Mouse (Mus musculus): ENCODE results near the gene Zbtb2. TPM values are rescaled to one million over a fixed set of nuclear protein-coding genes. Genes with fewer than 3 reads are reported as not detected.
A peak's percentile ranks its signal among the peaks of the same experiment; 100 is the strongest.

Zbtb2 gene
- total and polyA plus RNA-seq, 2 experiments from 2014 or later = 15.2 to 24.2 TPM

- no peak for TF ChIP-seq CTCF (IDR thresholded peaks at IDR 0.05; ENCODE audit: low read depth)
- WGBS = 53% methylated on average over 15 of the region's 15 CpGs
- no peaks in the 10 kb centered on the region for H3K27me3 ChIP-seq (ENCODE audit: insufficient read depth, low read length)
- H3K27ac ChIP-seq (ENCODE audit: low read depth, low read length) = no peak overlapping the region
- H3K9ac ChIP-seq = no peak overlapping the region
- no peaks in the 10 kb centered on the region for H3K36me3 ChIP-seq (ENCODE audit: insufficient read depth)
- H3K4me1 ChIP-seq (ENCODE audit: insufficient read depth) = no peaks in the 10 kb centered on the region
- ATAC-seq (no peak), DNase-seq (no peak)
- H3K9me3 ChIP-seq (ENCODE audit: low read length) = no peaks in the 10 kb centered on the region
- no peak overlapping the region for H3K4me2 ChIP-seq (ENCODE audit: low read depth)
- no peak overlapping the region for H3K4me3 ChIP-seq (ENCODE audit: low read depth, low read length)
These were observed 48.9 kb downstream of the Zbtb2 start for GRCm38 (mm10) chr10:4338863-4339461.

- peak overlapping the region; percentile 11; the same call in 1 of the 2 replicates for H3K9ac ChIP-seq
- WGBS = 10% methylated on average over 27 of the region's 27 CpGs
- peak; percentile 55; the same call in 1 of the 2 replicates for ATAC-seq
These were observed 53.7 kb downstream of the Zbtb2 start for GRCm38 (mm10) chr10:4334039-4334683.

GRCm38 (mm10) chr10:4333319-4333718 lies 54.6 kb downstream of the Zbtb2 start:
- no peaks in the 10 kb centered on the region for H3K9me3 ChIP-seq (ENCODE audit: low read length)
- no peak overlapping the region for H3K9ac ChIP-seq
- TF ChIP-seq CTCF (IDR thresholded peaks at IDR 0.05; ENCODE audit: low read depth) = peak; percentile 86
- H3K27ac ChIP-seq (ENCODE audit: low read depth, low read length) = no peak overlapping the region
- WGBS = 9% methylated on average over 8 of the region's 8 CpGs
- no peaks in the 10 kb centered on the region for H3K27me3 ChIP-seq (ENCODE audit: insufficient read depth, low read length)
- DNase-seq (peak; percentile 77), ATAC-seq (peak; percentile 70)
- peak overlapping the region; percentile 52; the same call in 1 of the 2 replicates for H3K4me2 ChIP-seq (ENCODE audit: low read depth)
- no peaks in the 10 kb centered on the region for H3K36me3 ChIP-seq (ENCODE audit: insufficient read depth)
- H3K4me3 ChIP-seq (ENCODE audit: low read depth, low read length) = no peak overlapping the region
- no peaks in the 10 kb centered on the region for H3K4me1 ChIP-seq (ENCODE audit: insufficient read depth)

More at GRCm38 (mm10) chr10:4334039-4334683, 53.7 kb downstream of the Zbtb2 start:
- Histone ChIP-seq H3K4me3 (ENCODE audit: low read depth, low read length) (peak overlapping the region; percentile 28), H3K27ac (ENCODE audit: low read depth, low read length) (no peak overlapping the region), H3K36me3 (ENCODE audit: insufficient read depth) (no peaks in the 10 kb centered on the region), H3K27me3 (ENCODE audit: insufficient read depth, low read length) (no peaks in the 10 kb centered on the region), H3K4me2 (ENCODE audit: low read depth) (peak overlapping the region; percentile 52), H3K4me1 (ENCODE audit: insufficient read depth) (no peaks in the 10 kb centered on the region), H3K9me3 (ENCODE audit: low read length) (no peaks in the 10 kb centered on the region)
- DNase-seq = peak; percentile 26
- TF ChIP-seq CTCF (IDR thresholded peaks at IDR 0.05; ENCODE audit: low read depth) = no peak

- WGBS = 75% methylated on average over 7 of the region's 7 CpGs
- no peak for ATAC-seq
- no peak overlapping the region for H3K4me3 ChIP-seq (ENCODE audit: low read depth, low read length)
These were observed 55.5 kb downstream of the Zbtb2 start for GRCm38 (mm10) chr10:4332228-4332979.

GRCm38 (mm10) chr10:4327716-4328115 lies 60.2 kb downstream of the Zbtb2 start:
- Histone ChIP-seq H3K4me2 (ENCODE audit: low read depth) (no peak overlapping the region), H3K36me3 (ENCODE audit: insufficient read depth) (no peaks in the 10 kb centered on the region), H3K27ac (ENCODE audit: low read depth, low read length) (no peak overlapping the region), H3K4me1 (ENCODE audit: insufficient read depth) (no peaks in the 10 kb centered on the region), H3K27me3 (ENCODE audit: insufficient read depth, low read length) (no peaks in the 10 kb centered on the region), H3K9me3 (ENCODE audit: low read length) (no peaks in the 10 kb centered on the region), H3K4me3 (ENCODE audit: low read depth, low read length) (no peak overlapping the region), H3K9ac (no peak overlapping the region)
- WGBS = 24% methylated on average over 1 of the region's 1 CpGs
- ATAC-seq = no peak
- DNase-seq = no peak
- TF ChIP-seq CTCF (IDR thresholded peaks at IDR 0.05; ENCODE audit: low read depth) = no peak

More at GRCm38 (mm10) chr10:4332228-4332979, 55.5 kb downstream of the Zbtb2 start:
- no peak for DNase-seq
- TF ChIP-seq CTCF (IDR thresholded peaks at IDR 0.05; ENCODE audit: low read depth) = no peak
- no peaks in the 10 kb centered on the region for H3K27me3 ChIP-seq (ENCODE audit: insufficient read depth, low read length)
- no peaks in the 10 kb centered on the region for H3K36me3 ChIP-seq (ENCODE audit: insufficient read depth)
- H3K9me3 ChIP-seq (ENCODE audit: low read length) = no peaks in the 10 kb centered on the region
- H3K4me2 ChIP-seq (ENCODE audit: low read depth) = no peak overlapping the region
- no peaks in the 10 kb centered on the region for H3K4me1 ChIP-seq (ENCODE audit: insufficient read depth)
- H3K9ac ChIP-seq = no peak overlapping the region
- no peak overlapping the region for H3K27ac ChIP-seq (ENCODE audit: low read depth, low read length)

- Histone ChIP-seq H3K4me2 (ENCODE audit: low read depth) (no peak overlapping the region), H3K9ac (no peak overlapping the region), H3K9me3 (ENCODE audit: low read length) (no peaks in the 10 kb centered on the region), H3K27ac (ENCODE audit: low read depth, low read length) (no peak overlapping the region), H3K36me3 (ENCODE audit: insufficient read depth) (no peaks in the 10 kb centered on the region), H3K27me3 (ENCODE audit: insufficient read depth, low read length) (no peaks in the 10 kb centered on the region), H3K4me1 (ENCODE audit: insufficient read depth) (no peaks in the 10 kb centered on the region), H3K4me3 (ENCODE audit: low read depth, low read length) (no peak overlapping the region)
- WGBS = 62% methylated on average over 5 of the region's 5 CpGs
- no peak for ATAC-seq
- no peak for DNase-seq
- no peak for TF ChIP-seq CTCF (IDR thresholded peaks at IDR 0.05; ENCODE audit: low read depth)
These were observed 62.3 kb downstream of the Zbtb2 start for GRCm38 (mm10) chr10:4325562-4325961.

GRCm38 (mm10) chr10:4323885-4324284 lies 64.0 kb downstream of the Zbtb2 start:
- ATAC-seq = no peak

More at GRCm38 (mm10) chr10:4323885-4324284, 64.0 kb downstream of the Zbtb2 start:
- DNase-seq = no peak
- H3K27ac ChIP-seq (ENCODE audit: low read depth, low read length) = no peak overlapping the region
- WGBS = 84% methylated on average over 8 of the region's 8 CpGs
- no peaks in the 10 kb centered on the region for H3K27me3 ChIP-seq (ENCODE audit: insufficient read depth, low read length)
- no peak overlapping the region for H3K4me2 ChIP-seq (ENCODE audit: low read depth)
- no peak overlapping the region for H3K4me3 ChIP-seq (ENCODE audit: low read depth, low read length)
- no peaks in the 10 kb centered on the region for H3K36me3 ChIP-seq (ENCODE audit: insufficient read depth)
- H3K9me3 ChIP-seq (ENCODE audit: low read length) = no peaks in the 10 kb centered on the region
- no peaks in the 10 kb centered on the region for H3K4me1 ChIP-seq (ENCODE audit: insufficient read depth)
- no peak for TF ChIP-seq CTCF (IDR thresholded peaks at IDR 0.05; ENCODE audit: low read depth)
- H3K9ac ChIP-seq = no peak overlapping the region

Other genes with a start within 250 kb of the Zbtb2 start
- 50.5 and 52.4 TPM in 2 replicates for gene Akap12, start 121.7 kb downstream of the Zbtb2 start, total RNA-seq (2014; rRNA removed)
- 22.1 and 28.3 TPM in 2 replicates for gene Akap12, start 121.7 kb downstream of the Zbtb2 start, polyA plus RNA-seq (2015; fragmentation: Nextera tagmentation; extraction: Ambion mirVana)
- 18.8 and 23.9 TPM in 2 replicates for gene Rmnd1, start 44.3 kb upstream of the Zbtb2 start, total RNA-seq (2014; rRNA removed)
- gene Rmnd1, start 44.3 kb upstream of the Zbtb2 start, polyA plus RNA-seq (2015; fragmentation: Nextera tagmentation; extraction: Ambion mirVana) = 17.5 and 24.4 TPM in 2 replicates
- gene Armt1, start 44.4 kb upstream of the Zbtb2 start, total RNA-seq (2014; rRNA removed) = 11.5 and 17.6 TPM in 2 replicates
- gene Armt1, start 44.4 kb upstream of the Zbtb2 start, polyA plus RNA-seq (2015; fragmentation: Nextera tagmentation; extraction: Ambion mirVana) = 5.3 and 6.1 TPM in 2 replicates
- 0.85 and 1.4 TPM in 2 replicates for gene Ccdc170, start 94.4 kb upstream of the Zbtb2 start, total RNA-seq (2014; rRNA removed)
- 0.18 and 0.62 TPM in 2 replicates for gene Ccdc170, start 94.4 kb upstream of the Zbtb2 start, polyA plus RNA-seq (2015; fragmentation: Nextera tagmentation; extraction: Ambion mirVana)
- 1.3 and 1.8 TPM in 2 replicates for gene Esr1, start 223.5 kb upstream of the Zbtb2 start, total RNA-seq (2014; rRNA removed)
- 0.84 and 1.2 TPM in 2 replicates for gene Esr1, start 223.5 kb upstream of the Zbtb2 start, polyA plus RNA-seq (2015; fragmentation: Nextera tagmentation; extraction: Ambion mirVana)